Mouse (Mus musculus): ENCODE data around the gene Rb1. TPM values are rescaled to one million over a fixed set of nuclear protein-coding genes. Genes with fewer than 3 reads are reported as not detected.

The Rb1 gene
- polyA plus RNA-seq, 1 experiment, result 14.2 TPM

DNA sequence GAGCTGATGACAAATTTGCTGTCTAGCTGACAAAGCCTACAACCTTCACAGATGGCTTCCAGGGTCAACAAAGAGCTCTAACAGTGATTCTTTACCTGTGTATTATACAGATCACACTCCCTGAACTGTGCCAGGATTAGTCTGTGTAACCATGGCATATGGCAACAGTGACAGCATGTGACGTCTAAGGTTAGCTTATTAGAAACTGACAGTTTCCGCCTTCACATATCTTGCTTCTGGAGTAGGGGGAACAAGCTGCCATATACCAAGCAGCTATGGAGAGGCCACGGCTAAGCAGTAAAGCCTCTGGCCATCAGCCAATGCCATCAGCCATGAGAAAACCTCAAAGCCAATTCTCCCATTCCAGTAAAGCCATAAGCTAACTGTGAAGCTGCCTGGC lies 99.3 kb downstream of the Rb1 start:
- H3K36me3 ChIP-seq (ENCODE audit: control insufficient read depth, insufficient read depth), result no peaks in the 10 kb centered on the region
- TF ChIP-seq E2F4 (IDR thresholded peaks at IDR 0.05; ENCODE audit: insufficient read depth) (no peak), TCF3 (IDR thresholded peaks at IDR 0.05; ENCODE audit: insufficient read length, low read depth) (no peak), SRF (IDR thresholded peaks at IDR 0.05; ENCODE audit: control insufficient read depth, insufficient read length, low read depth) (no peak)
- no peak overlapping the region for H3K4me3 ChIP-seq

DNA sequence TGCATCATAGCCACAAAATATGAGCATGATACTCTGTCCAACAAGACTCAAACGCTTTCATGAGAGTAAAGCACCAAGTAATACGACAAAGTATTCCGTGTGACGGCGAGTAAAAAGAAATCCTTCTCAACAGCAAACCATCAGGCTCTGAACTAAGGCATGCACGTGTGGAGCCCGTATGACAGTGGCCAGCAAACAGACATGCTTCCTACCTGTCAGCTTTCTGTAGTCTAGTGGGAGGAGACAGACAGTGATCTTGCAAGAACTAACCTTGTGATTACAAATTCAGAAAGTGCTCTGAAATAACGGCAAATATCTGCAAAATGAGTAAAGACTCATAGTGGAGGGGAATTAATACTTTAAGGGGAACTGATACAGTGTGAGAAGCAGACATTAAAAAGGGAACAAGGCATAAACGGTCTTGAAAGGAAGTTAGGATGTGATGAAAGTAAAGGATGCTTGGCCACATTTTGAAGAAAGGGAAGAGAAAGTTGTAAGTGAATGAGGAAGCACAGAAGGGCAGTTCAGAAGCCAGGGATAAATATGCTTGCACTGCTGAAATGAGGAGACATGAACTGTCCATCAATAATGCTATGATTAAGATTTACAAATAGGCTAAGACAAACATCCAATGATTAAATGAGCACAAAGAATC lies 103.2 kb downstream of the Rb1 start:
- TF ChIP-seq MYOG (IDR thresholded peaks at IDR 0.05; ENCODE audit: control insufficient read depth in 1 of 3, insufficient read depth in 1 of 3, insufficient read length in 2 of 3, low read depth in 2 of 3) (no peak), POLR2AphosphoS2 (IDR thresholded peaks at IDR 0.05; ENCODE audit: insufficient read length, low read depth) (no peak), SRF (IDR thresholded peaks at IDR 0.05; ENCODE audit: control insufficient read depth, insufficient read length, low read depth) (no peak)
- Histone ChIP-seq H3K27me3 (ENCODE audit: control insufficient read depth, insufficient read depth, insufficient read length) (no peaks in the 10 kb centered on the region), H3K79me2 (ENCODE audit: control insufficient read depth, insufficient read depth) (no peaks in the 10 kb centered on the region), H3K36me3 (ENCODE audit: control insufficient read depth, insufficient read depth) (no peaks in the 10 kb centered on the region), H3K4me3 (no peak overlapping the region), H3ac (ENCODE audit: control insufficient read depth, insufficient read length) (no peak overlapping the region), H3K4me2 (ENCODE audit: low read depth) (no peak overlapping the region)

More for the DNA sequence above, 99.3 kb downstream of the Rb1 start:
- Histone ChIP-seq H3ac (ENCODE audit: control insufficient read depth, insufficient read length) (no peak overlapping the region), H3K4me2 (ENCODE audit: low read depth) (no peak overlapping the region), H3K79me2 (ENCODE audit: control insufficient read depth, insufficient read depth) (no peaks in the 10 kb centered on the region), H3K27me3 (ENCODE audit: control insufficient read depth, insufficient read depth, insufficient read length) (no peaks in the 10 kb centered on the region)

- no peaks in the 10 kb centered on the region for H3K27me3 ChIP-seq (ENCODE audit: control insufficient read depth, insufficient read depth, insufficient read length)
- H3K36me3 ChIP-seq (ENCODE audit: control insufficient read depth, insufficient read depth), result peaks cover 28% of the 10 kb centered on the region
- H3K4me2 ChIP-seq (ENCODE audit: low read depth), result no peak overlapping the region
- no peaks in the 10 kb centered on the region for H3K79me2 ChIP-seq (ENCODE audit: control insufficient read depth, insufficient read depth)
- no peak for TF ChIP-seq MAX (IDR thresholded peaks at IDR 0.05; ENCODE audit: low read depth)
- TF ChIP-seq USF1 (IDR thresholded peaks at IDR 0.05; ENCODE audit: low read depth), result no peak
- no peak for TF ChIP-seq E2F4 (IDR thresholded peaks at IDR 0.05; ENCODE audit: insufficient read depth)
- TF ChIP-seq CEBPB (IDR thresholded peaks at IDR 0.05; ENCODE audit: insufficient read depth, poor library complexity, severe bottlenecking), result no peak
- TF ChIP-seq SRF (IDR thresholded peaks at IDR 0.05; ENCODE audit: control insufficient read depth, insufficient read length, low read depth), result no peak
- no peak for TF ChIP-seq MYOD1 (IDR thresholded peaks at IDR 0.05; ENCODE audit: control insufficient read depth in 1 of 3, insufficient read length in 2 of 3, low read depth in 2 of 3)
- no peak for TF ChIP-seq TCF3 (IDR thresholded peaks at IDR 0.05; ENCODE audit: insufficient read length, low read depth)
- TF ChIP-seq POLR2AphosphoS2 (IDR thresholded peaks at IDR 0.05; ENCODE audit: insufficient read length, low read depth), result no peak
- no peak for TF ChIP-seq REST (IDR thresholded peaks at IDR 0.05; ENCODE audit: insufficient read depth, insufficient read length)
- TF ChIP-seq MYOG (IDR thresholded peaks at IDR 0.05; ENCODE audit: control insufficient read depth in 1 of 3, insufficient read depth in 1 of 3, insufficient read length in 2 of 3, low read depth in 2 of 3), result no peak
- TF ChIP-seq POLR2A (IDR thresholded peaks at IDR 0.05; ENCODE audit: insufficient read length, low read depth), result no peak
- TF ChIP-seq TCF12 (IDR thresholded peaks at IDR 0.05; ENCODE audit: insufficient read depth, poor library complexity, severe bottlenecking), result no peak
- H3ac ChIP-seq (ENCODE audit: control insufficient read depth, insufficient read length), result no peak overlapping the region
- no peak overlapping the region for H3K4me3 ChIP-seq
Observed at GRCm38 (mm10) chr14:73217062-73217461, 108.6 kb downstream of the Rb1 start.

DNA sequence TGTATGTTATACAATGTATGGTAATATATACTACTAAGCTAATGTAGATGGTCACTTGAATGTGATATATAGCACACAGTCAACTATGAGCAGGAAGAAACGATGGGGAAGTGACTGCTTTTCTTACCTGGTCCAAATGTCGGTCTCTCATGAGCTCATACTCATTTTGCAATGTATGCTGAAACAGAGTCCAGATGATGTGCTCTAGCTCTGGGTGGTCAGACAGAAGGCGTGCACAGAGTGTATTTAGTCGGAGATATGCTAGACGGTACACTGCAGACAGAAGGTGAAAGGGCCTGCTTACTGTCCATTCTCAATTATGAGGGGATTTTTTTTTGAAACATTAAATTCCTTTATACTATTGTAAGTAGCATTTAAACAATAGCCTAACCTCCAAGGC lies 114.1 kb downstream of the Rb1 start:
- Histone ChIP-seq H3K79me2 (ENCODE audit: control insufficient read depth, insufficient read depth) (no peaks in the 10 kb centered on the region), H3K36me3 (ENCODE audit: control insufficient read depth, insufficient read depth) (peaks cover 24% of the 10 kb centered on the region), H3K4me3 (no peak overlapping the region), H3K27me3 (ENCODE audit: control insufficient read depth, insufficient read depth, insufficient read length) (no peaks in the 10 kb centered on the region), H3ac (ENCODE audit: control insufficient read depth, insufficient read length) (no peak overlapping the region), H3K4me2 (ENCODE audit: low read depth) (no peak overlapping the region)
- TF ChIP-seq REST (IDR thresholded peaks at IDR 0.05; ENCODE audit: insufficient read depth, insufficient read length), result no peak
- no peak for TF ChIP-seq E2F4 (IDR thresholded peaks at IDR 0.05; ENCODE audit: insufficient read depth)
- no peak for TF ChIP-seq SRF (IDR thresholded peaks at IDR 0.05; ENCODE audit: control insufficient read depth, insufficient read length, low read depth)
- no peak for TF ChIP-seq MYOG (IDR thresholded peaks at IDR 0.05; ENCODE audit: control insufficient read depth in 1 of 3, insufficient read depth in 1 of 3, insufficient read length in 2 of 3, low read depth in 2 of 3)
- TF ChIP-seq TCF3 (IDR thresholded peaks at IDR 0.05; ENCODE audit: insufficient read length, low read depth), result no peak
- no peak for TF ChIP-seq MYOD1 (IDR thresholded peaks at IDR 0.05; ENCODE audit: control insufficient read depth in 1 of 3, insufficient read length in 2 of 3, low read depth in 2 of 3)
- TF ChIP-seq USF1 (IDR thresholded peaks at IDR 0.05; ENCODE audit: low read depth), result no peak
- TF ChIP-seq POLR2A (IDR thresholded peaks at IDR 0.05; ENCODE audit: insufficient read length, low read depth), result no peak
- TF ChIP-seq MAX (IDR thresholded peaks at IDR 0.05; ENCODE audit: low read depth), result no peak
- TF ChIP-seq TCF12 (IDR thresholded peaks at IDR 0.05; ENCODE audit: insufficient read depth, poor library complexity, severe bottlenecking), result no peak
- TF ChIP-seq POLR2AphosphoS2 (IDR thresholded peaks at IDR 0.05; ENCODE audit: insufficient read length, low read depth), result no peak
- TF ChIP-seq CEBPB (IDR thresholded peaks at IDR 0.05; ENCODE audit: insufficient read depth, poor library complexity, severe bottlenecking), result no peak

DNA sequence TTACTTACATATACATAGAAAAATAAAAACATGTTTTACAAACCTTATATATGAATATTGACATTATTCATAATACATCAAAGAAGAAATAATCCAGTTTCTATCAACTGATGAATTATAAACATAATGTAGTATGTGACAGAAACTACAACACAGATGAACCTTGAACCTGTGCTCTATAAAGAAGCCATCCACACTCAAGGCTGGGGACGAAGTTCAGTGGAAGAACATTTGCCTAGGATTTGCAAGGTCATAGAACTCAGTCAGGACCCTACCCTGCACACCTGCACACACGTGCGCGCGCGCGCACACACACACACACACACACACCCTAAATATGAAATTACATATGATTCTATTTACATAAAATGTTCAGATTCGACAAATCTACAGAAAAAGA lies 115.4 kb downstream of the Rb1 start:
- TF ChIP-seq REST (IDR thresholded peaks at IDR 0.05; ENCODE audit: insufficient read depth, insufficient read length) (no peak), SRF (IDR thresholded peaks at IDR 0.05; ENCODE audit: control insufficient read depth, insufficient read length, low read depth) (no peak), TCF3 (IDR thresholded peaks at IDR 0.05; ENCODE audit: insufficient read length, low read depth) (no peak), USF1 (IDR thresholded peaks at IDR 0.05; ENCODE audit: low read depth) (no peak), MYOD1 (IDR thresholded peaks at IDR 0.05; ENCODE audit: control insufficient read depth in 1 of 3, insufficient read length in 2 of 3, low read depth in 2 of 3) (no peak), CEBPB (IDR thresholded peaks at IDR 0.05; ENCODE audit: insufficient read depth, poor library complexity, severe bottlenecking) (no peak), E2F4 (IDR thresholded peaks at IDR 0.05; ENCODE audit: insufficient read depth) (no peak), MYOG (IDR thresholded peaks at IDR 0.05; ENCODE audit: control insufficient read depth in 1 of 3, insufficient read depth in 1 of 3, insufficient read length in 2 of 3, low read depth in 2 of 3) (no peak), TCF12 (IDR thresholded peaks at IDR 0.05; ENCODE audit: insufficient read depth, poor library complexity, severe bottlenecking) (no peak), MAX (IDR thresholded peaks at IDR 0.05; ENCODE audit: low read depth) (no peak), POLR2AphosphoS2 (IDR thresholded peaks at IDR 0.05; ENCODE audit: insufficient read length, low read depth) (no peak), POLR2A (IDR thresholded peaks at IDR 0.05; ENCODE audit: insufficient read length, low read depth) (no peak)
- peaks cover 21% of the 10 kb centered on the region for H3K36me3 ChIP-seq (ENCODE audit: control insufficient read depth, insufficient read depth)
- no peak overlapping the region for H3K4me3 ChIP-seq
- no peaks in the 10 kb centered on the region for H3K79me2 ChIP-seq (ENCODE audit: control insufficient read depth, insufficient read depth)
- H3K4me2 ChIP-seq (ENCODE audit: low read depth), result no peak overlapping the region
- no peak overlapping the region for H3ac ChIP-seq (ENCODE audit: control insufficient read depth, insufficient read length)
- no peaks in the 10 kb centered on the region for H3K27me3 ChIP-seq (ENCODE audit: control insufficient read depth, insufficient read depth, insufficient read length)
